Mouse (Mus musculus) erythroblast, adult 5-6 weeks (primary cell): ENCODE measurements around the gene Hist2h2be. TPM values are rescaled to one million over a fixed set of nuclear protein-coding genes. Genes with fewer than 3 reads are reported as not detected.

Source experiments
- total RNA-seq, 2 experiments: library from RNA; stranded (forward) in 1 of 2; stranded (reverse) in 1 of 2; fragments of 150-400 nt in 1 of 2; fragments of 200-764, 138-1000 nt in 1 of 2; gene quantifications; 2 replicates each; pipeline versions ENCODE4 v1.2.3 to v1.2.4; 2015 to 2017; ENCODE audit warnings: low replicate concordance in 2 of 2

Hist2h2be gene
- total RNA-seq, 2 experiments from 2014 or later = 19.2 to 32.7 TPM

Other genes with a start within 250 kb of the Hist2h2be start
- gene Plekho1, start 225.1 kb upstream of the Hist2h2be start, total RNA-seq (2015; ENCODE audit: low replicate concordance) = 6.7 and 10.8 TPM in 2 replicates
- 8.2 and 10.1 TPM in 2 replicates for gene Plekho1, start 225.1 kb upstream of the Hist2h2be start, total RNA-seq (2017; ENCODE audit: low replicate concordance)
- 2.5 and 14.2 TPM in 2 replicates for gene Vps45, start 162.7 kb upstream of the Hist2h2be start, total RNA-seq (2015; ENCODE audit: low replicate concordance)
- 5.1 and 7.1 TPM in 2 replicates for gene Vps45, start 162.7 kb upstream of the Hist2h2be start, total RNA-seq (2017; ENCODE audit: low replicate concordance)
- gene Otud7b, start 116.6 kb upstream of the Hist2h2be start, total RNA-seq (2015; ENCODE audit: low replicate concordance) = 1.0 and 2.1 TPM in 2 replicates
- gene Otud7b, start 116.6 kb upstream of the Hist2h2be start, total RNA-seq (2017; ENCODE audit: low replicate concordance) = 6.1 and 12.8 TPM in 2 replicates
- not detected in 2 replicates for gene Mtmr11, start 59.1 kb upstream of the Hist2h2be start, total RNA-seq (2015; ENCODE audit: low replicate concordance)
- gene Mtmr11, start 59.1 kb upstream of the Hist2h2be start, total RNA-seq (2017; ENCODE audit: low replicate concordance) = 0.34 TPM in 1 of 2 replicates, not detected in the other
- 20.9 and 24.9 TPM in 2 replicates for gene Sf3b4, start 48.8 kb upstream of the Hist2h2be start, total RNA-seq (2015; ENCODE audit: low replicate concordance)
- 3.6 and 3.8 TPM in 2 replicates for gene Sf3b4, start 48.8 kb upstream of the Hist2h2be start, total RNA-seq (2017; ENCODE audit: low replicate concordance)
- not detected in 2 replicates for gene Sv2a, start 40.0 kb upstream of the Hist2h2be start, total RNA-seq (2015; ENCODE audit: low replicate concordance)
- gene Sv2a, start 40.0 kb upstream of the Hist2h2be start, total RNA-seq (2017; ENCODE audit: low replicate concordance) = not detected in 2 replicates
- 8.8 TPM in 1 of 2 replicates, not detected in the other for gene Bola1, start 1.4 kb upstream of the Hist2h2be start, total RNA-seq (2015; ENCODE audit: low replicate concordance)
- 3.2 and 5.9 TPM in 2 replicates for gene Bola1, start 1.4 kb upstream of the Hist2h2be start, total RNA-seq (2017; ENCODE audit: low replicate concordance)
- gene Hist2h2ab, start 1.3 kb upstream of the Hist2h2be start, total RNA-seq (2015; ENCODE audit: low replicate concordance) = 6.5 TPM in 1 of 2 replicates, not detected in the other
- 35.6 and 94.8 TPM in 2 replicates for gene Hist2h2ab, start 1.3 kb upstream of the Hist2h2be start, total RNA-seq (2017; ENCODE audit: low replicate concordance)
- gene Hist2h2ac, start 239 bp upstream of the Hist2h2be start, total RNA-seq (2015; ENCODE audit: low replicate concordance) = 18.3 and 36.8 TPM in 2 replicates
- gene Hist2h2ac, start 239 bp upstream of the Hist2h2be start, total RNA-seq (2017; ENCODE audit: low replicate concordance) = 1,217 and 1,495 TPM in 2 replicates
- 139 and 198 TPM in 2 replicates for gene Hist2h3c2, start 18.0 kb downstream of the Hist2h2be start, total RNA-seq (2015; ENCODE audit: low replicate concordance)
- gene Hist2h3c2, start 18.0 kb downstream of the Hist2h2be start, total RNA-seq (2017; ENCODE audit: low replicate concordance) = 86.0 and 97.2 TPM in 2 replicates
- 65.5 and 89.0 TPM in 2 replicates for gene Hist2h2aa2, start 19.2 kb downstream of the Hist2h2be start, total RNA-seq (2015; ENCODE audit: low replicate concordance)
- 1,562 and 3,181 TPM in 2 replicates for gene Hist2h2aa2, start 19.2 kb downstream of the Hist2h2be start, total RNA-seq (2017; ENCODE audit: low replicate concordance)
- gene Hist2h2aa1, start 24.4 kb downstream of the Hist2h2be start, total RNA-seq (2015; ENCODE audit: low replicate concordance) = not detected in 2 replicates
- gene Hist2h2aa1, start 24.4 kb downstream of the Hist2h2be start, total RNA-seq (2017; ENCODE audit: low replicate concordance) = 1,803 and 3,861 TPM in 2 replicates
- 16.7 and 20.9 TPM in 2 replicates for gene Hist2h3c1, start 25.6 kb downstream of the Hist2h2be start, total RNA-seq (2015; ENCODE audit: low replicate concordance)
- 15.1 TPM in 1 of 2 replicates, not detected in the other for gene Hist2h3c1, start 25.6 kb downstream of the Hist2h2be start, total RNA-seq (2017; ENCODE audit: low replicate concordance)
- gene Hist2h4, start 42.2 kb downstream of the Hist2h2be start, total RNA-seq (2015; ENCODE audit: low replicate concordance) = 114 and 128 TPM in 2 replicates
- 46.8 and 67.0 TPM in 2 replicates for gene Hist2h4, start 42.2 kb downstream of the Hist2h2be start, total RNA-seq (2017; ENCODE audit: low replicate concordance)
- 373 and 489 TPM in 2 replicates for gene Hist2h3b, start 47.5 kb downstream of the Hist2h2be start, total RNA-seq (2015; ENCODE audit: low replicate concordance)
- 312 and 340 TPM in 2 replicates for gene Hist2h3b, start 47.5 kb downstream of the Hist2h2be start, total RNA-seq (2017; ENCODE audit: low replicate concordance)
- gene Hist2h2bb, start 48.6 kb downstream of the Hist2h2be start, total RNA-seq (2015; ENCODE audit: low replicate concordance) = 715 and 759 TPM in 2 replicates
- gene Hist2h2bb, start 48.6 kb downstream of the Hist2h2be start, total RNA-seq (2017; ENCODE audit: low replicate concordance) = 2,995 and 4,039 TPM in 2 replicates
- gene Fcgr1, start 72.8 kb downstream of the Hist2h2be start, total RNA-seq (2015; ENCODE audit: low replicate concordance) = 9.0 and 10.8 TPM in 2 replicates
- 4.0 and 4.5 TPM in 2 replicates for gene Fcgr1, start 72.8 kb downstream of the Hist2h2be start, total RNA-seq (2017; ENCODE audit: low replicate concordance)
- gene BC107364, start 231.2 kb downstream of the Hist2h2be start, total RNA-seq (2015; ENCODE audit: low replicate concordance) = not detected in 2 replicates
- gene BC107364, start 231.2 kb downstream of the Hist2h2be start, total RNA-seq (2017; ENCODE audit: low replicate concordance) = not detected in 2 replicates